Mouse (Mus musculus): ENCODE results near the gene Nln.

- no peak for TF ChIP-seq CTCF (IDR thresholded peaks at IDR 0.05; ENCODE audit: control insufficient read depth, insufficient read depth, low read length)
- TF ChIP-seq POLR2A (IDR thresholded peaks at IDR 0.05; ENCODE audit: borderline replicate concordance, control insufficient read depth, low read depth, low read length): no peak
Measured at GRCm38 (mm10) chr13:104144871-104145270, 35.5 kb upstream of the Nln start.

Measured in bone marrow, adult 2 months (tissue).